Mouse (Mus musculus) C2C12 (cell line): ENCODE measurements around the gene Ptprk. TPM values are rescaled to one million over a fixed set of nuclear protein-coding genes. Genes with fewer than 3 reads are reported as not detected.

Experiments used
- H3K27me3 ChIP-seq: one replicate; pipeline ENCODE4 v1.6.1; 2011; ENCODE audit not compliant: control insufficient read depth, insufficient read depth, insufficient read length
- H3K36me3 ChIP-seq: one replicate; pipeline ENCODE4 v1.6.1; 2011; ENCODE audit not compliant: control insufficient read depth, insufficient read depth
- H3K4me3 ChIP-seq: one replicate; pipeline ENCODE4 v1.5.1; 2011; ENCODE audit warnings: mild to moderate bottlenecking, control low read depth; ENCODE audit not compliant: poor library complexity, insufficient read depth, severe bottlenecking
- H3K79me2 ChIP-seq: one replicate; pipeline ENCODE4 v1.6.1; 2011; ENCODE audit not compliant: control insufficient read depth, insufficient read depth
- H3K79me3 ChIP-seq: one replicate; pipeline ENCODE4 v1.6.1; 2011; ENCODE audit warnings: low read depth, control low read depth
- H3ac ChIP-seq: one replicate; pipeline ENCODE3; 2011; ENCODE audit warnings: low read depth; ENCODE audit not compliant: control insufficient read depth, insufficient read length
- CEBPB ChIP-seq: IDR thresholded peaks from one replicate; pipeline ENCODE4 v1.6.1; 2011; ENCODE audit warnings: low read depth, mild to moderate bottlenecking, control low read depth, moderate library complexity
- CTCF ChIP-seq: IDR thresholded peaks from one replicate; pipeline ENCODE4 v1.5.1; 2011; ENCODE audit not compliant: control insufficient read depth, insufficient read depth, insufficient read length
- FOSL1 ChIP-seq: IDR thresholded peaks from one replicate; pipeline ENCODE4 v1.8.0; 2011; ENCODE audit warnings: mild to moderate bottlenecking, low read length; ENCODE audit not compliant: poor library complexity, insufficient read depth, severe bottlenecking
- MAX ChIP-seq: IDR thresholded peaks from one replicate; pipeline ENCODE4 v1.6.1; 2011; ENCODE audit warnings: mild to moderate bottlenecking, control low read depth
- MYOD1 ChIP-seq: IDR thresholded peaks from one replicate; pipeline ENCODE4 v1.6.1; 2011; ENCODE audit warnings: low read depth; ENCODE audit not compliant: control insufficient read depth, insufficient read length
- MYOG ChIP-seq: IDR thresholded peaks from one replicate; pipeline ENCODE4 v1.6.1; 2011; ENCODE audit not compliant: control insufficient read depth, insufficient read length; ENCODE audit errors: extremely low read depth
- USF1 ChIP-seq: IDR thresholded peaks from one replicate; pipeline ENCODE4 v1.6.1; 2011; ENCODE audit warnings: low read depth, mild to moderate bottlenecking, control low read depth, moderate library complexity
- polyA plus RNA-seq: library from polyadenylated mRNA; unstranded; fragments of >200 nt; fragmentation: generic; extraction: Trizol; gene quantifications from one replicate; pipeline ENCODE4 v1.2.1, GENCODE M21; 2012; ENCODE audit warnings: missing spikeins

The Ptprk gene
- polyA plus RNA-seq, 1 experiment: 13.7 TPM

DNA sequence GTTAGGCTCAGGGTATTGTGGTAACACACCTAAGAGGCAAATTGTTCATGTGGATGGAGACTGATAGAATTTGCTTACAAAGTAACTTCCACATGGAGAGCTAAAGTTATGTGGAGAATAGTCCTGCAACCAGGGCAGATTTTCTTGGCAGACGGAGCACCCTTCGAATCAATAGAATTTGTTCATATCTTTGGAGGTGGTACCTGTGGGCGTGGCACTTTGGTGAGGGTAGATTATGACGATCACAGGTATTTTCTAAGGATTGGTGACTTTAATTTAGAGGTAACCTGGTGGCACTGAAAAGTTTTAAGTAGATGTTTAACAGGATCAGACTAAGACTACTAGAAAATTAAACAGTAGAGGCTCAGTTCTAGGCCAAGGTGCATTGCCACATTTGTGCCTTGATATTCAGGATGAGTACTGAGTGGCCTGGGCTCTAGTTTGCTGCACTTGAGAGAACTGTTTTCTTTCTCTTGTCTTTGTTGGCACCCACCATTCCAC lies 28.8 kb downstream of the Ptprk start:
- TF ChIP-seq USF1 (no peak), CEBPB (no peak), MYOG (no peak), FOSL1 (no peak), CTCF (no peak), MAX (no peak), MYOD1 (no peak)

DNA sequence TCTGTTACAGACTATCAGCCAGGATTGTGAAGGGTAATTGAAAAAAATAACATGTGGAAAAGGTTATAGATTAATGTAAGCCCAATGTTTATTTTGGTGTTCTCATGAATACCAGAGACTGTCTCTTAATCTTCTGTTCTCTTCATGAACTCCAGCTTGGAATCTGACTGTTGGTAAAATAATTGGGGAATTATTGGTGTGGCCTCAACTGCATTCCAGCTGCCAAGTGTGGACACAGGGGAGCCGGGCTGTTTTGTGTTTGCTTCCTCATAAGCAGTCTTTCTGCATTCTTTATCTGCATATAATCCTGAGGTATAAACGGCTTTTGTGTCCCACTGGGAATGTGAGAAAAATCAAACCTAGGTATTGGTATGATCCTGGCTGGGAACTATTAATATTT lies 29.3 kb downstream of the Ptprk start:
- Histone ChIP-seq H3K79me2 (peaks cover 87% of the 10 kb centered on the region), H3K4me3 (no peak overlapping the region), H3K36me3 (peaks cover 4% of the 10 kb centered on the region), H3ac (no peak overlapping the region), H3K27me3 (no peaks in the 10 kb centered on the region), H3K79me3 (peaks cover 46% of the 10 kb centered on the region)
- TF ChIP-seq MYOD1 (no peak), USF1 (no peak), CTCF (no peak), FOSL1 (no peak), CEBPB (no peak), MAX (no peak), MYOG (no peak)

More for the DNA sequence above, 28.8 kb downstream of the Ptprk start:
- no peak overlapping the region for H3K4me3 ChIP-seq
- peaks cover 90% of the 10 kb centered on the region for H3K79me2 ChIP-seq
- H3ac ChIP-seq: no peak overlapping the region
- peaks cover 44% of the 10 kb centered on the region for H3K79me3 ChIP-seq
- H3K27me3 ChIP-seq: no peaks in the 10 kb centered on the region
- H3K36me3 ChIP-seq: peaks cover 4% of the 10 kb centered on the region

DNA sequence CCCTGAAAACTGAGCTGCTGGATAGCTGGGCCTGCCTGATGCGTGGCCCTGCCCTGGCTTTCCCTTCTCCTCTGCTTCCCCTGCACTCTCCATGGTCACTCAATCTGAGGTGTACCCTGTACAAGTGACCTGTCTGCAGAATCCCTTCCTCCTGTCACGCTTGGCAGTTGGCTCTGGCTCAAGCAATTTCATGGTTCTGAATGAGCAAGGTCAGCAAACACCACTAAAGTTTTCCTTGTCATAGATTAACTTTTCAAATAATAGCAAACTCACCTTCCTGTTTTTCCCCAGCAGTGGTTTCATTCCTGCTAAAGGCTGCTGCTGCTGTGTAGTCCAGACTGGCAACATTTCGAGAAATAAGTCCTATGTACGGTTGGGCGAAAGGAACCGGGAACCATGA lies 30.6 kb downstream of the Ptprk start:
- peaks cover 85% of the 10 kb centered on the region for H3K79me2 ChIP-seq

DNA sequence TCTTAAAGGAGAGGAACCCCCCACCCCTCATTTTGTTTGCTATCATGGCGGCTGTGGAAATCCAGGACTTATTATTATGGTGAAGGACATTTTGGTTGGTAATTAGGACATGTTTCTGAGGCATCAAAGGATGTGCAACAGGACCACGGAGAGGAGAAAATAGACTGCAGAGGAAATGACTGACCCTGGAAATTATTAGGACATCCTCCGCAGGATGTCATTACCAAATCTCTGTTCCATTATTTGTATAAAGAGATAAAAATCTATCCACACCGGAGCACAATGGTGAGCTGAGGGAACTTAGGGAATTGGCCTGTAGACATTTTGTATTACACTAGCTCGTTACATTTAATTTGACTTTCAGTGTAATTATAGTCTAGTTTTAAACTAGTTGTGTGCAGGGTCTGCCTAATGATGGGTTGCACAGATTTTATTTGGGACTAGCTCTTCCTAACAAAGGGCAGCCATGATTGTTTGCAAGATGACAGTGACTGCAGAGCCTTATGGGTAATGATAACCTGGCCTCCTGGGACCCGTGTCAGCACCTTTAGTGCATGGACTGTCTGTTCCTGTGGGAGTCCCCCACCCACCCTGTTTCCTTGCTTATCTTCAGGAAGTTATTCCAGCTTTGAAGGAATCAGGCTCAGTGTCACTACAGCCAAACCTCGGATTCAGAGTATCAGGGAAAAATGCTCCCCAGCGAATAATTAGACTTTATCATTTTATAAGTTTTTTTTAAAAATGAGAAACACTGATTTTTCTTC lies 38.4 kb downstream of the Ptprk start:
- Histone ChIP-seq H3ac (no peak overlapping the region), H3K79me2 (peaks cover 84% of the 10 kb centered on the region), H3K79me3 (peaks cover 38% of the 10 kb centered on the region), H3K27me3 (no peaks in the 10 kb centered on the region), H3K36me3 (peaks cover 3% of the 10 kb centered on the region), H3K4me3 (no peak overlapping the region)
- TF ChIP-seq MAX (no peak), FOSL1 (no peak), MYOD1 (no peak), MYOG (no peak), CEBPB (no peak), USF1 (no peak), CTCF (no peak)

More for the DNA sequence above, 30.6 kb downstream of the Ptprk start:
- peaks cover 7% of the 10 kb centered on the region for H3K36me3 ChIP-seq
- no peak overlapping the region for H3ac ChIP-seq
- TF ChIP-seq MAX (no peak), USF1 (no peak), CEBPB (no peak), FOSL1 (no peak), MYOD1 (no peak), CTCF (no peak), MYOG (no peak)
- H3K4me3 ChIP-seq: no peak overlapping the region
- no peaks in the 10 kb centered on the region for H3K27me3 ChIP-seq
- H3K79me3 ChIP-seq: peaks cover 49% of the 10 kb centered on the region

DNA sequence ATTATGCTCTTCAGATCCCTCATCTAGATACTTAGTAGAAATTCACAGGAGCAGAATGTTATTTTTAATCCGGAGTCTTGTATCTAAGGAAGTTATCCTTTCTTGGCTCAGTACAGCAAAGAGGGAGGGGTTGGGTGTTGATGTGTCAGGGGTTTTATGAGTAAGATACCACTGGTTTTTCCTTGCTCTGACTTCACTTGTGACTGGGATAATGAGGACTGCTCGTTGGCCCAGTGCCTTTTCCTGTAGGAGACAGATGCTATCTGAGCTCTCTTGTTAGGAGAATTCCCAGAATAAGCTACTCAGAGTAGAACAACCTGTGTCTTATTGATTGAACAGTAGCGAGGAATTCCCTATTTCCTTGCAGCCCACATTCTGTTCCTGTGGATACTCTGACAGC lies 39.3 kb downstream of the Ptprk start:
- Histone ChIP-seq H3K79me2 (peaks cover 86% of the 10 kb centered on the region), H3K27me3 (no peaks in the 10 kb centered on the region), H3K36me3 (peaks cover 3% of the 10 kb centered on the region), H3K79me3 (peaks cover 36% of the 10 kb centered on the region), H3ac (no peak overlapping the region), H3K4me3 (no peak overlapping the region)
- TF ChIP-seq MYOG (no peak), MAX (no peak), USF1 (no peak), CEBPB (no peak), MYOD1 (no peak), CTCF (no peak), FOSL1 (no peak)
